Mouse (Mus musculus) lung, adult 2 months (tissue): ENCODE data around the gene Eps8l1.

ENCODE experiments used
- CTCF ChIP-seq: fragments of 200-500 bp; IDR thresholded peaks from 2 replicates; pipeline ENCODE4 v1.5.1; 2011; ENCODE audit warnings: mild to moderate bottlenecking, low read length, control low read depth; ENCODE audit not compliant: insufficient read depth
- POLR2A ChIP-seq: fragments of 200-500 bp; IDR thresholded peaks from 2 replicates; pipeline ENCODE4 v1.6.1; 2011; ENCODE audit warnings: low read depth, mild to moderate bottlenecking, control low read depth, low read length, borderline replicate concordance; ENCODE audit errors: extremely low read depth

DNA sequence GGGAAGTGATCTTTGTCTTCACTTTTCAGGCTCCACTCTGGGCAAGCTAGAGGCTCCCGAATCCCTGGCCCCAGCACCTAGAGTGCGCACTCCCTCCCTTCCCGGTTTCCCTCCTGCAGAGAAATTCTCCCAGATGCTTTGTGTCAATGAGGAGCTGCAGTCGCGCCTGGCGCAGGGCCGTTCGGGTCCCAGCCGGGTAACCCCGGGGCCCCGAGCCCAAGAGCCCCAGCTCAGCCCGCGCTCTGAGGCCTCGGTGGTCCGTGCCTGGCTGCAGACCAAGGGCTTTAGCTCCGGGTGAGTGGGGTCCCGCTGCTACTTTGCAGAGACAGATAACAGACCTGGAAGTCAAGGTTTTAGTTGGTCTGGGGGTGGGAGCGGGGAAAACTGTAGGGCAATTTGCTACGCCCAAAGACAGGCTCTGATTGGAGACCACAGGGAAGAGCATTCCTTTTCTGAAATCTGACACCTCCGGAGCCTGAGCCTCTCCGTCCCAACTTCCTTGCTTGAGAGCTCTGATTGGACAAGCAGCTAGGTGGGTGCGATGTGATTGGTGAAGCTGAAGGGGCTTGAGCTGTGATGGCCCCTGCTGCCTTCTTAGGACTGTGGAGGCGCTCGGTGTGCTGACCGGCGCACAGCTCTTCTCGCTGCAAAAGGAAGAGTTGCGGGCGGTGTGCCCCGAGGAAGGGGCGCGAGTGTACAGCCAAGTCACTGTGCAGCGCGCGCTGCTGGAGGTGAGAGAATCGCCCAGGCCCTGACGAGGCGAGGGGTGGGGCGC, 17.7 kb downstream of the Eps8l1 start:
- peak; percentile 55; the same call in 1 of the 2 replicates for TF ChIP-seq POLR2A
- TF ChIP-seq CTCF: no peak
